Mouse (Mus musculus) neural tube, embryonic 11.5 days (tissue): ENCODE data around the gene Tuba1c. TPM values are rescaled to one million over a fixed set of nuclear protein-coding genes. Genes with fewer than 3 reads are reported as not detected.
"Not testable (repeated sequence)": the region's sequence is repeated elsewhere in the genome, so short reads cannot be mapped to it uniquely, and the experiment has no call there.

Experiments used
- ATAC-seq: fragments of 200-750 bp; cut with Nextera tagmentation; 2 replicates; pipeline ENCODE4 v1.8.0; 2017; ENCODE audit warnings: moderate number of reproducible peaks, mild to moderate bottlenecking, moderate TSS enrichment, moderate library complexity; ENCODE audit not compliant: insufficient read depth, low FRiP score, low TSS enrichment
- DNase-seq: peaks from one replicate; pipeline ENCODE4 v3.0.0-alpha.2; 2015; ENCODE audit warnings: low spot score
- H3K27ac ChIP-seq: fragments of 300-500 bp; sonication (generic); 2 replicates; pipeline ENCODE4 v1.5.1; 2014; ENCODE audit warnings: low read depth, mild to moderate bottlenecking, low read length
- H3K27me3 ChIP-seq: fragments of 300-500 bp; sonication (generic); 2 replicates; pipeline ENCODE4 v1.6.1; 2014; ENCODE audit warnings: mild to moderate bottlenecking, low read length, mixed read lengths; ENCODE audit not compliant: control insufficient read depth, insufficient read depth
- H3K36me3 ChIP-seq: fragments of 300-500 bp; sonication (generic); 2 replicates; pipeline ENCODE4 v1.6.1; 2014; ENCODE audit warnings: mild to moderate bottlenecking, low read length, moderate library complexity, mixed read lengths; ENCODE audit not compliant: control insufficient read depth, insufficient read depth
- H3K4me1 ChIP-seq: fragments of 300-500 bp; sonication (generic); 2 replicates; pipeline ENCODE4 v1.6.1; 2014; ENCODE audit warnings: low read length, mixed read lengths; ENCODE audit not compliant: control insufficient read depth, insufficient read depth
- H3K4me2 ChIP-seq: fragments of 300-500 bp; sonication (generic); 2 replicates; pipeline ENCODE4 v1.6.1; 2014; ENCODE audit warnings: low read depth, mild to moderate bottlenecking, moderate library complexity
- H3K4me3 ChIP-seq: fragments of 300-500 bp; sonication (generic); 2 replicates; pipeline ENCODE4 v1.5.1; 2014; ENCODE audit warnings: low read depth, low read length
- H3K9ac ChIP-seq: fragments of 300-500 bp; sonication (generic); 2 replicates; pipeline ENCODE4 v1.6.1; 2014; ENCODE audit warnings: mild to moderate bottlenecking, low read length
- H3K9me3 ChIP-seq: fragments of 300-500 bp; sonication (generic); 2 replicates; pipeline ENCODE4 v1.6.1; 2016; ENCODE audit warnings: low read length; ENCODE audit not compliant: control insufficient read depth
- WGBS: fragments of 180-500 bp; shearing (Covaris S2); extraction: QIAGEN DNeasy Blood & Tissue Kit; methylation state at CpG from one replicate; pipeline ENCODE4 v1.1.7; 2014; 5-methylcytosine and 5-hydroxymethylcytosine counted together
- polyA plus RNA-seq: library from polyadenylated mRNA; unstranded; fragments of >200 nt; fragmentation: Nextera tagmentation; extraction: Ambion mirVana; gene quantifications from 2 replicates; pipeline ENCODE4 v1.2.1, GENCODE M21; 2014

Gene Tuba1c
- polyA plus RNA-seq, 1 experiment from 2014 or later = 109 TPM

- DNase-seq (no peak), ATAC-seq (no peak)
- Histone ChIP-seq H3K27me3 (no peaks in the 10 kb centered on the region), H3K4me1 (no peaks in the 10 kb centered on the region), H3K9me3 (no peaks in the 10 kb centered on the region), H3K9ac (no peak overlapping the region), H3K4me2 (no peak overlapping the region), H3K27ac (no peak overlapping the region), H3K36me3 (no peaks in the 10 kb centered on the region; the same call in 1 of the 2 replicates), H3K4me3 (no peak overlapping the region)
- 85% methylated on average over 4 of the region's 4 CpGs for WGBS
Measured at GRCm38 (mm10) chr15:99039306-99039705, 9.6 kb downstream of the Tuba1c start.

DNA sequence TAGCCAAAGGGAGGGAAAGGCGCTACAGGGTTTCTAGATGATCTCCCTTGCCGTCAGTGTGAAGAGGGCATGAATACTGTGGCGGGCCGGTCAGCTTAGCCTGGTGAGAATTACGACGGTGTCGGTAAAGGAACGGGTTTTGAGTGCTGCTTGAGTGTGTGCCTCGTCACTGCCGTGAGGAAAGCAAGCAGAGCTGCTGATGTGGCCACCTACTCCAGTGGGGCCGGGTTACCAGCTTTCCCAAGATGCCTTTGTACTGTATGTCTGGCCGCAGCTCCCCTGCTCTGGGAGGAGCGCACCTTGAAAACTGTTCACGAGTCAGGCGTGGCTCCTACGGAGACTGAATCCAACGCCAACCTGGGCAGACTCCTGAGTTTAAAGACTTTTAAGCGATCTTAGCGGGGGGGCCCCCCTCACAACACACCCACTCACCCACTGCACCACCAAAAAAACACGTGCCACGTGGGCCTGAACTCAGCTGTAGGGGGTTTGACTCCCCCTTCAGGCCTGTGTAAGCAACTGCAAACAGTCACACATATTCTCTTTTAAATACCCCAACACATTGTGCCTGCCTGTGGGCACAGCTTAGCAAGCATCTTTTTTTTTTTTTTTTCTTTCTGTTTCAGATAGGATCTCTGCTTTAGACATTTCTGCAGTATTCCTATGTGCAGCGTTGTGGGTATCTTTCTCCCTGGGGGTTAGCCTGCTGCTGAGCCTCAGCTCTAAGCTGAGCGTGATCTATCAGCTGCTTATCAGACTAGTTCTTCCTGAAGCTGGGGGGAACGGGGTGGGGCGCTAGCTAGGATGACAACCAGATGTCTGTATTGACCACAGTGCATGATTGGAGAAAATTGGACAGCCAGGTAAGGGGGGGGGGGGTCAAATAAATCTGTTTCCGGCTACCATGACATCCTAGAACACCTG is 10.6 kb downstream of the Tuba1c start:
- Histone ChIP-seq H3K36me3 (no peaks in the 10 kb centered on the region; the same call in 1 of the 2 replicates), H3K4me2 (no peak overlapping the region), H3K27ac (no peak overlapping the region), H3K27me3 (no peaks in the 10 kb centered on the region), H3K4me1 (no peaks in the 10 kb centered on the region), H3K9ac (no peak overlapping the region), H3K4me3 (no peak overlapping the region), H3K9me3 (no peaks in the 10 kb centered on the region)
- no peak for ATAC-seq
- 71% methylated on average over 26 of the region's 26 CpGs for WGBS
- no peak for DNase-seq

GRCm38 (mm10) chr15:99040920-99041856 is 11.5 kb downstream of the Tuba1c start:
- no peaks in the 10 kb centered on the region for H3K36me3 ChIP-seq
- no peak overlapping the region for H3K4me2 ChIP-seq
- no peaks in the 10 kb centered on the region for H3K9me3 ChIP-seq
- no peaks in the 10 kb centered on the region for H3K4me1 ChIP-seq
- no peaks in the 10 kb centered on the region for H3K27me3 ChIP-seq
- no peak overlapping the region for H3K9ac ChIP-seq
- DNase-seq (no peak), ATAC-seq (no peak)
- no peak overlapping the region for H3K4me3 ChIP-seq
- H3K27ac ChIP-seq = no peak overlapping the region
- WGBS = 65% methylated on average over 21 of the region's 21 CpGs

DNA sequence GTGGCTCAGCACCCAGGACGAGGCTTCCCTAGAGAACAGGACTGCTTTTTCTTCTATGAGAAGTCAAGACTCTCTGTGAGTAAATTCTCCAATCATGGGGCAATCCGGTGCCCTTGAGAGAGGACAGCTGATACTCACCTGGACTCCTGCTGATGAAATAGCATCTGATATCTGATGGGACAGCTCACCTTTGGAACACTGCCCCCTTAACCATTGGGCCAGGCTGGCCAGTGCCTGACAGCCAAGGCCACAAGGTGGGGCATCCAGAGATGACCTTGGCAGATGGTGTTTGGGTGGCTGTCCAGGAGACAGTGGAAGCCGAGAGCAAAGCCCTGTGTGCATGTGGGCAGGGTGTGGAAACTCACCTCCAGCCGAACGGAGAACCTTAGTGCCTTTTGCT is 12.6 kb downstream of the Tuba1c start:
- 86% methylated on average over 5 of the region's 5 CpGs for WGBS
- H3K27me3 ChIP-seq = no peaks in the 10 kb centered on the region
- H3K36me3 ChIP-seq = no peaks in the 10 kb centered on the region
- no peak for DNase-seq
- H3K9me3 ChIP-seq = no peaks in the 10 kb centered on the region
- H3K4me2 ChIP-seq = no peak overlapping the region
- no peak overlapping the region for H3K9ac ChIP-seq
- no peaks in the 10 kb centered on the region for H3K4me1 ChIP-seq
- H3K27ac ChIP-seq = no peak overlapping the region
- no peak for ATAC-seq
- H3K4me3 ChIP-seq = no peak overlapping the region

GRCm38 (mm10) chr15:99044854-99045253 is 15.2 kb downstream of the Tuba1c start:
- Histone ChIP-seq H3K4me1 (no peaks in the 10 kb centered on the region), H3K36me3 (no peaks in the 10 kb centered on the region), H3K27ac (no peak overlapping the region), H3K9me3 (no peaks in the 10 kb centered on the region), H3K27me3 (no peaks in the 10 kb centered on the region), H3K9ac (no peak overlapping the region), H3K4me2 (no peak overlapping the region), H3K4me3 (no peak overlapping the region)
- WGBS = 64% methylated on average over 3 of the region's 3 CpGs
- no peak for ATAC-seq
- peak; percentile 15 for DNase-seq

DNA sequence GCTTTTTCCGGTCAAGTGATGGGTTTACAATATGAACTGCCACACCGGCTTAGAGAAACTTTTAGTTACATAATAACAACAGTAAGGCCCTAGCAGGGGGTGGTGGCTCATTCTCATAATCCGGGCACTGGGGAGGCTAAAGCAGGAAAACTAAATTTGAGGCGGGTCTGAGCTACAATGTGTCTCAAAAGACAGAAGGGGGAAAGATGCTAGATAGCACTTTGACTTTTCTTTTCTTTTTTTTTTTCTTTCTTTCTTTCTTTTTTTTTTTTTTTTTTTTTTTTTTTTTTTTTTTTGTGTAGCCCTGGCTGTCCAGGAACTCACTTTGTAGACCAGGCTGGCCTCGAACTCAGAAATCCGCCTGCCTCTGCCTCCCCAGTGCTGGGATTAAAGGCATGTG is 16.0 kb downstream of the Tuba1c start:
- not testable (repeated sequence) for H3K27me3 ChIP-seq, H3K36me3 ChIP-seq, H3K4me1 ChIP-seq, H3K9ac ChIP-seq, H3K27ac ChIP-seq, ATAC-seq, H3K4me2 ChIP-seq, H3K4me3 ChIP-seq, DNase-seq, H3K9me3 ChIP-seq
- WGBS = 91% methylated on average over 6 of the region's 6 CpGs

- Histone ChIP-seq H3K4me1 (0 out of 2 replicates have a peak, but pooled peaks cover 3% of the 10 kb centered on the region), H3K9me3 (no peaks in the 10 kb centered on the region), H3K4me3 (no peak overlapping the region), H3K36me3 (no peaks in the 10 kb centered on the region), H3K9ac (no peak overlapping the region), H3K27me3 (peaks cover 21% of the 10 kb centered on the region), H3K4me2 (no peak overlapping the region), H3K27ac (no peak overlapping the region)
- DNase-seq (peak; percentile 65), ATAC-seq (no peak)
- 36% methylated on average over 13 of the region's 13 CpGs for WGBS
Measured at GRCm38 (mm10) chr15:99049473-99050253, 20.0 kb downstream of the Tuba1c start.

DNA sequence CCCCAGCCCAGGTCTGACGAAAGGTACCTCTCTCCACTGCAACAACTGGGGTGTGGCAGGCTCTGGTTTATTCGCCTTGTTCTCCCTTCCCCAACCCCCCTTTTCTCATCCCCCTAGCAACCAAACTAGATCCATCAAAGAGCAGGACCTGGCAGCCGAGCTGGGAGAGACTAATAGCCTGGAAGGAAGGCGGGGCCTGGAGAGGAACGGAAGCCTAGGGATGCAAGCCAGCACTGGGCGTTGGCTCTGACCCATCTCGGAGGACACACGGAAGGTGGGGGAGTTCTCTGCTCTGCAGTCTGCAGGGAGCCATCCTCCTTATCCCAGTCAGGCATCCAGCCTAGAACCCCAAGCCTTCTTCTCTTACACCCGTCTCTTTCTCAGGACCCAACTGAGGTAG is 23.7 kb downstream of the Tuba1c start:
- ATAC-seq (no peak), DNase-seq (peak; percentile 44)
- Histone ChIP-seq H3K4me2 (no peak overlapping the region), H3K27ac (no peak overlapping the region), H3K4me1 (0 out of 2 replicates have a peak, but pooled peaks cover 6% of the 10 kb centered on the region), H3K9me3 (no peaks in the 10 kb centered on the region), H3K4me3 (no peak overlapping the region), H3K36me3 (no peaks in the 10 kb centered on the region), H3K27me3 (peaks cover 58% of the 10 kb centered on the region), H3K9ac (no peak overlapping the region)
- 3% methylated on average over 9 of the region's 9 CpGs for WGBS
